Mouse (Mus musculus) cortical plate, adult 2 months (tissue): ENCODE results near the gene Map2k3.

Experiments used
- CTCF ChIP-seq: fragments of 200-500 bp; IDR thresholded peaks from 2 replicates; pipeline ENCODE4 v1.5.1; 2011; ENCODE audit warnings: mild to moderate bottlenecking, control low read depth, low read length; ENCODE audit not compliant: insufficient read depth; ENCODE audit errors: extremely low read depth
- POLR2A ChIP-seq: fragments of 200-500 bp; IDR thresholded peaks from 2 replicates; pipeline ENCODE4 v1.6.1; 2011; ENCODE audit warnings: mild to moderate bottlenecking, low read length, control low read depth; ENCODE audit not compliant: insufficient read depth; ENCODE audit errors: extremely low read depth

DNA sequence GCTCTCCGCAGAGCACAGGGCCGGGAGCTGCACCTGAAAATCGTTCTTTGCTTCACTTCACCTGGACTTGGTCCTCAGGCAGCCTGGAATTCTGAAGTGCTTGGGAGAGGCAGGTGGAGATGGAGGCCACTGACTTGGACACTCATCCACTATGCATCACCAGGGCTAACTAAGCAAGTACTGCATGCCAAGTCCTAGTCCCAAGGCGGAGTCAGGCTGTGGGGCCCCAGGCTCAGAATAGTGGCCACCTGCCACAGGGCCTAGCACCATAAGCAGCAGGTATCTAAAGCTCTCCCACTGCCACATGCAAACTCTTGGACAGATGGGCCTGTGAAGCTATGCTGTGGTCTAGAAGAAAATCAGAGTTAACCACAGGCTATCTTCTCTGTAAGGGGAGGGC is 25.4 kb upstream of the Map2k3 start:
- TF ChIP-seq POLR2A (no peak), CTCF (no peak)
